Mouse (Mus musculus): ENCODE measurements around the gene Fam178b. TPM values are rescaled to one million over a fixed set of nuclear protein-coding genes. Genes with fewer than 3 reads are reported as not detected.

Fam178b gene
- 0.24 TPM in 1 of 2 replicates, not detected in the other for polyA plus RNA-seq (2015; fragmentation: Nextera tagmentation; extraction: Ambion mirVana)

DNA sequence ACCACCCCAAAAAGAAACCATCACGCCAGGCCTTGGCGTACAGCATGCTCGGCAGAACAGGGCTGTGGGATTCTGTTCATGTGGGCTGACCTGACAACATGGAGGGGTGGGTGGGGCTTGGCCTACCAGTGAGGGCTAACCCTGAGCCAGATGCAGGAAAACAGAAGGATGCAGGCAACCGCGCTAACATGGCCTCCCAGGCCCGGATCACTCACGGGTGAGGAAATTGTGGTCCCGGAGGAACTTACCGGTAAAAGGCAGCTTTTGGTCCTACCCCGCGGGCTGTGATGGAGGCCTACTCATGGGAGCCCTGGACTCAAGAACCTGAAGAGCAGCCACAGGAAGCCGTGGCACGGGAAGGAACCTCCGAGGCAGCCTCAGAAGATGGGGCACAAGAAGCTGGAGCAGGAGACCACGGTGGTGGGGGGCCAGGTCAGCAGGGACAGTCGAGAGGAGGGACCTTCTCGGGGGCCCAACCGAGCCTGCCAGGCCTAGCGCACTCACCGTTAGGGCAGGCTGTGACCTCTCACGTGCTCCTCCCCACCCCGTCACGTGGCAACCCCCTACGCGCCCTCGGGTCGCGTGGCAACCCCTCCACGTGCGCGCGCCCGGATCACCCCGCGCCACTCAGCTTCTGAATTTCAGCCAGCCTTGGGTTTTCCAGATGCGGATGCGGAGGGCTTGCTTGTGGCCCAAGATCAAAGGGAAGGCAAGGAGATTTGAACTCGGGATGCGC, at the start of gene Fam178b:
Fam178b (minus strand) TSS at position 564 of the 736 bp plus-strand sequence.
- no peak within 1 kb of the TSS for H3K4me2 ChIP-seq
- H3K9ac ChIP-seq: no peak within 1 kb of the TSS
- no peak for ATAC-seq (ENCODE audit: low read depth)
- H3K27ac ChIP-seq (replicated peaks): no peak within 1 kb of the TSS
- no peaks in the 10 kb centered on the region for H3K9me3 ChIP-seq
- no peaks in the 10 kb centered on the region for H3K4me1 ChIP-seq (replicated peaks)
- no peaks in the 10 kb centered on the region for H3K36me3 ChIP-seq
- no peaks in the 10 kb centered on the region; the same call in 1 of the 2 replicates for H3K27me3 ChIP-seq
- 91% methylated on average over 39 of the region's 39 CpGs for WGBS
- no peak within 1 kb of the TSS for H3K4me3 ChIP-seq

DNA sequence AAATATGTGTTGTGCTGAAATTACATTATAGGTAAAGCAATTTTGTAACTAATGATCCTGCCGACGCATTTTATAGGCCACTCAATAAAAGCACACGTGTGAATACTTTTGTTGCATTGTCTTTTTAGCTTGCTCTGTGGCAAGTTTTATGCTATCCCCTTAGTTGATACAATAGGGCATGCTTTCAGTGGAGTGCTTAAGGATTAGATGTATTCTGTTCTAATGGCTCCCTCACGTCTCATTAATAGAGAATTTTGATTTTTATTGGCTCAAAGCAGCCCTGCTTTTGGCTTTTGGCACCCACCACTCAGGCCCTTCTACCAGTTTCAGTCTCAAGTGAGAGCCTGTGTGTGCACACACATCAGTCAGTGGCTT, 41.1 kb upstream of the Fam178b start:
- Histone ChIP-seq H3K27ac (replicated peaks) (peak overlapping the region; percentile 6; the same call in 1 of the 2 replicates), H3K4me1 (replicated peaks) (peaks cover 19% of the 10 kb centered on the region), H3K4me2 (no peak overlapping the region), H3K27me3 (no peaks in the 10 kb centered on the region), H3K4me3 (no peak overlapping the region), H3K36me3 (no peaks in the 10 kb centered on the region), H3K9ac (0 out of 2 replicates have a peak overlapping the region, but pooled peaks have one; percentile 26), H3K9me3 (no peaks in the 10 kb centered on the region)
- WGBS: 24% methylated on average over 4 of the region's 4 CpGs
- peak; percentile 64 for ATAC-seq (ENCODE audit: low read depth)

DNA sequence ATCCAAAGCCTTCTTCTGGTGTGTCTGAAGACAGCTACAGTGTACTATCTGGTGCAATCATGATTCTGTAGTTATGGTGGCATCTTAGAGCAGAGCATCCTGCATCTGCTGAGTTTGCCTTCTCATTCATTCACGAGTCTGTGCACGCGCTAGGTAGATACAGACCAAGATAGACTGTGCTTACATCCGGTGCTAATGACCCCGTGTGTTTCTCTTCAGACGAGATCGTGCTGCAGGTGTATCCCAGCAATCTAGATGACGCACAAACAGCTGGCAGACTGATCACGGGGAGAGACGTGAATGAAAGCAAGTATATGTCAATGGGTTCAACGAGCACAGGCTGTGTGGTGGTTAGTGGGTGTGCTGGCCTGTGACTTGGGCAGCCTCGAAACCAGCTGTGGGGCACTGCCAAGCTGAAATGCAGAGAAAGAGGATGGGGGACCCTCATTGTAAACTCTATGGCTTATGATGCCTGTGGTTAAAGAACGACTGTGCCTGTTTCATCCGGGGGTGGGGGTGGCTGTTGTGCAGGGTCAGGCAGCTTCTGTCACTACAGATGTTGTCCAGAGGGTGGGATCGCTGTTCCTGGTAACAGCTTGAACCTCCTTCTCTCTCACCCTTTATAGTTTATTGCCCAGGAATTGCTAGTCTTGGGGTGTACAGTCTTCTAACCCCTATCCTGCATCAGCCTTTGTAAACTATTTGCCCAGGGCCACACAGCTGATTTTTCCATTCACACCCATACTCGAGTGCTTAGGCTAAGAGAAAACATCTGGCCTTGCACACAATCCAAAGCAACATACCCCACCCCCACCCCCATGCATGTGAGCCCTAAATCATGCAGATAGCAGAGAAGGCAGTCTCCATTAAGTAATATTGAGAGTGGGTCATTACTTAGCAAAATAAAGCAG, 40.4 kb upstream of the Fam178b start:
- H3K27ac ChIP-seq (replicated peaks): peak overlapping the region; percentile 62; the same call in 1 of the 2 replicates
- H3K4me2 ChIP-seq: no peak overlapping the region
- no peak overlapping the region for H3K9ac ChIP-seq
- H3K9me3 ChIP-seq: no peaks in the 10 kb centered on the region
- H3K27me3 ChIP-seq: no peaks in the 10 kb centered on the region
- no peak overlapping the region for H3K4me3 ChIP-seq
- H3K4me1 ChIP-seq (replicated peaks): peaks cover 19% of the 10 kb centered on the region
- no peaks in the 10 kb centered on the region for H3K36me3 ChIP-seq
- peak; percentile 74 for ATAC-seq (ENCODE audit: low read depth)
- WGBS: 57% methylated on average over 16 of the region's 16 CpGs

DNA sequence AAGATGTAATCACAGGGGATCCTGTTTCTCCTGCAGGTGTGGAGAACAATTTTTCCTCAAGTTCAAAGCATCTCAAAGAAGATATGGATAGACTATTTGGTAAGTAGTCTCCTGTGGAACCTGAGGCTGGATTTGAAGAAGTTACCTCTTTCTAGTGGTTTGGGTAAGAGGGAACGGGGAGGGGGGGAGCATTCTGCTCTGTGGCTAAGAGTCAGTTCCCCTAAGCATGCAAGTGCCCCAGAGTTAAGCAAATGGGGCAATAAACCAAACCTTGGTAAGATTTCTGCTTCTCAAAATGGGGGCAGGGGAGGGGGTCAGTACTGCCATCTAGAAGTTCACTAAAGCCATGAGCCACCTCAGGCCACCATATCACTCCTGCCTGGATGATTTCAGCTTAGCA, 35.8 kb upstream of the Fam178b start:
- no peak overlapping the region for H3K4me3 ChIP-seq
- ATAC-seq (ENCODE audit: low read depth): no peak
- H3K27ac ChIP-seq (replicated peaks): no peak overlapping the region
- H3K9ac ChIP-seq: no peak overlapping the region
- no peaks in the 10 kb centered on the region for H3K27me3 ChIP-seq
- WGBS: 96% methylated on average over 1 of the region's 1 CpGs
- H3K36me3 ChIP-seq: no peaks in the 10 kb centered on the region
- H3K4me2 ChIP-seq: no peak overlapping the region
- H3K4me1 ChIP-seq (replicated peaks): peaks cover 10% of the 10 kb centered on the region
- no peaks in the 10 kb centered on the region for H3K9me3 ChIP-seq

DNA sequence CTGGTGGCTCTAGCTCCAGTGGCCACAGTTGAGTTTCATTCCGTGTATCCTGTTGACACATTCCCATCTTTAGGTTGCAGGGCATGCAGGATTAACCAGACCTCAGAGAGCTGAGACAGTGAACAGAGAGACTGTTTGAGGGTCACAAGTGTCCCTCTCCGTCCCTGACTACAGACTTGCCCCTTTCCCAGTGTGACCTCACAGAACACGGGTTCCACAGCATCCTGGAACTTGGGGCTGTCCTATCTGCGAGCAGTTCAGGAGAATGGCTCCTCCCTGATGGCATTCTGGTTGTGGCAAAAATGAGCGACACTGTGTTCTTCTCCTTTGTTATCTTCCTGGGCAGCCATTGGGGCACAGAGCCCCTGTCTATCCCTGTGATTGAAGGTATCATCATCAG, 31.3 kb upstream of the Fam178b start, which contains the start of gene Actr1b:
Actr1b (minus strand) TSS at position 112 of the 400 bp plus-strand sequence.
- Histone ChIP-seq H3K27me3 (no peaks in the 10 kb centered on the region), H3K36me3 (no peaks in the 10 kb centered on the region), H3K4me3 (no peak within 1 kb of the TSS), H3K27ac (replicated peaks) (no peak within 1 kb of the TSS), H3K4me1 (replicated peaks) (no peaks in the 10 kb centered on the region), H3K9ac (no peak within 1 kb of the TSS), H3K4me2 (no peak within 1 kb of the TSS), H3K9me3 (no peaks in the 10 kb centered on the region)
- 81% methylated on average over 5 of the region's 5 CpGs for WGBS
- ATAC-seq (ENCODE audit: low read depth): no peak

DNA sequence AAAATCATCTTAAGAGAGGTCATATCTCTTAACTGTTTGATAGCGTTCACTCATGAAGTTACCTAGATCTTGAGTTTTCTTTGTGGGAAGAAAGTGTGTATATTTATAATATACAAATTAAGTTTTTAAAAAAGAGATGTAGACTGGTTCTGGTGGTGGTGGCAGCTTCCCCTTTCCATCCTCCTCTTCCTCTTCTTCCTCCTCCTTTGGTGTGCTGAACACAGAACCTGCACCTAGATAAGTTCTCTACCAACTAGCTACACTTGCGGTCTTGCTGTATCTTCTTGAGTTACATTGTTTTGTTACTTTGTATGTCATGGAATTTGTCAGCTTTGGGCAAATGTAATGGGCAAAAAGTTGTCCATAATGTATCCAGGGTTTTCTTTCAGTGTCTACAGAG, 28.1 kb upstream of the Fam178b start:
- Histone ChIP-seq H3K27me3 (no peaks in the 10 kb centered on the region), H3K9me3 (no peaks in the 10 kb centered on the region), H3K4me3 (no peak overlapping the region), H3K4me2 (no peak overlapping the region), H3K27ac (replicated peaks) (no peak overlapping the region), H3K36me3 (peaks cover 14% of the 10 kb centered on the region), H3K4me1 (replicated peaks) (peaks cover 21% of the 10 kb centered on the region), H3K9ac (no peak overlapping the region)
- 96% methylated on average over 2 of the region's 2 CpGs for WGBS
- ATAC-seq (ENCODE audit: low read depth): no peak

DNA sequence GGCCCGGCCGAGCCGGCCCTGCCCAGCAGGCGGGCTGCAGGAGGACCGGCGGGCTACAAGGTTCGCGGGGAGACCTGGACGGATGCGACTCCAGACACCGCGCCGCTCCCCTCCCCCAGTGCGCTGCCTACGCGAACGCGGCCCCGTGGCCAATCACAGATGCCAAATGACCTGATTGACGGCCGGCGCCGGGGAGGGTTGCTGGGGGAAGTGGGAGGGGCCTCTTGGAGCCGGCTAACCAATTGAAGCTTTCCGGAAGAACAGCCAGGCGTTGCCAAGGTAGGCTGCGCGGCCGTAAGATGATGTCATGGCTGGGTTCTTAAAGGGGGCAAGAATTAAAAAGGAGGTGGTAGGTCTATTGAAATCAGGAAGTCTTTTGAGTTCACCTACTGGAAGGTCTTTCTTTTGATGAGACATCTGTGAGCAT, 26.9 kb upstream of the Fam178b start, which contains the start of gene 4933424G06Rik:
4933424G06Rik (plus strand) TSS at position 296 of the 427 bp plus-strand sequence.
- under 1% methylated on average over 29 of the region's 29 CpGs for WGBS
- Histone ChIP-seq H3K9ac (peak within 1 kb of the TSS; percentile 97), H3K4me3 (peak within 1 kb of the TSS; percentile 92), H3K36me3 (peaks cover 27% of the 10 kb centered on the region), H3K4me1 (replicated peaks) (peaks cover 21% of the 10 kb centered on the region), H3K9me3 (no peaks in the 10 kb centered on the region), H3K27me3 (no peaks in the 10 kb centered on the region), H3K4me2 (peak within 1 kb of the TSS; percentile 83), H3K27ac (replicated peaks) (peak within 1 kb of the TSS; percentile 90)
- peak; percentile 97 for ATAC-seq (ENCODE audit: low read depth)

DNA sequence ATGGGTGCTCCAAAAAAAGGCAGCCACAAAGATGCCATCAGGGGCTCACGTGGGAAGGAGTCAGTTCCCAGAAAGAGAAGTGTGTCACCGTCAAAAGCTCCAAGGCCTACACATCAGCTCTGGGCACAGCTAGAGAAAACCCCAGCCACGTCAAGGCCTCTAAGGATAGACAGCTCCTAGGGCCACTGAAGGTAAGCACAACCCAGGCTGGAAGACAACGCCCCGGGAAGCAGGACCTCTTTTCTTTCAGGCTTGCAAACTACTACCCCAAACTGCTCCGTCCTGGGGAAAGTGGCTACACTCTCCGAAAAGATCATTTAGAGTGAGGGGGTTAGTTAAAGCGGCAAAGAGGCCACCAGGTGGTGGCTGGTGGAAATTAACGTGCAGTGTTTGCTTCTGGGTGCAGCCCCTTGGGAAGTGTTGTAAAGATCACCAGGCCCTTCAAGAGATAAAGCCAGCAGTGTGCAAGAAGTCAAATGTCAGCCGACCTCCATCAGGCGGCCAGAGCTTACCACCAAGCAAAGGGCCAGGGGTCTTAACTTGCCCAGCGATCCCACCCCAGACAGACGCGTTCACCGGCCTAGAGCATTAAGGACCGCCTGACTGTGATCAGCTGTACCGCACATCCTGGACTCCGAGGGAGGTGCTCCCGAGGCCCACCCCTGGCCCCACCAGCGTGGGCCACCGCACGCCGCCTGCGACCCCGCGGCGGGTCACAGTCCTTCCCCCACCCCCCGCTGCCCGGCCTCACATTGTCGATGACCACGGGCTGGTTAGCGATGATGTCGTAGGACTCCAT, 26.3 kb upstream of the Fam178b start:
- Histone ChIP-seq H3K36me3 (peaks cover 33% of the 10 kb centered on the region), H3K4me1 (replicated peaks) (peaks cover 21% of the 10 kb centered on the region), H3K4me3 (peak overlapping the region; percentile 92), H3K27ac (replicated peaks) (peak overlapping the region; percentile 90), H3K9me3 (no peaks in the 10 kb centered on the region), H3K27me3 (no peaks in the 10 kb centered on the region), H3K9ac (peak overlapping the region; percentile 97), H3K4me2 (peak overlapping the region; percentile 83)
- 1% methylated on average over 33 of the region's 33 CpGs for WGBS
- ATAC-seq (ENCODE audit: low read depth): peak; percentile 80

DNA sequence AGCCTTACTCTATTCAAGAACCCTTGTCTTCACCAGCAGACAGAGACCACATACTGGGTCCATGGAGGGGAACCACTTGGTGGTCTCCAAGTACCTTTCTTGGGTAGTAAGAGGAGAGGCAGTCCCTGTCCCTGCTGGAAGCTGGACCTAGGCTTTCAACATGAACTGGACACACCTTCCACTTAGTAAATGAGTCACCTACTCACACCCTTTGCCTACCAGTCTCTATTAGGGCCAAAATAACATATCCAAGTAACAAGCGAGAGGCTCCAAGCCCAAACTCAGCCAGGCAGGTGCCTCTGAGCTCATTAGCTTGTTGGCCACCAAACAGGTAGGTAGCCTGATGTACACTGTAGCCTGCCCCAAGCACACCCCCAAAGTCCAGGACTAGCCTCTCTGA, 25.6 kb upstream of the Fam178b start:
- peaks cover 21% of the 10 kb centered on the region for H3K4me1 ChIP-seq (replicated peaks)
- 84% methylated on average over 1 of the region's 1 CpGs for WGBS

DNA sequence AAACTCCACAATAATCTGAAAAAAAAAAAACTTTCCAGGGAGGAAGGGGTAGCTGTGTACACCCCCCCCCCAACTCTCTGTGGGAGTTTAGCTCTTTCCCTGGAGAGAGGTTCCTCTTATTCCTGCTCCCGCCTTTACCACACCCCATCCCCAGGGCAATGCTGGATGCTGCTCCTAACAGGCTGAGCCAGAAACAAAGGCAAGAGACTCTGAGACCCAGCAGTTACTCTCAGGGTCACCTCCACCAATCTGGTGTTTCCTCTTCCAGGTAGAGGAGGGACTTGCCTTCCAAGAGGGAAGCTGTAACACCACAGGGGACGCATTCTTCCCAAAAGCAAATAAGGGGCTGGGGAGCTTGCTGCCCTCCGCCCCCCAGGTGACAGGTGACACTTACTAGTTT, 24.8 kb upstream of the Fam178b start:
- H3K4me1 ChIP-seq (replicated peaks): peaks cover 21% of the 10 kb centered on the region
- H3K9ac ChIP-seq: peak overlapping the region; percentile 97
- no peak overlapping the region for H3K4me2 ChIP-seq
- ATAC-seq (ENCODE audit: low read depth): no peak
- 61% methylated on average over 3 of the region's 3 CpGs for WGBS
- no peak overlapping the region for H3K27ac ChIP-seq (replicated peaks)
- H3K9me3 ChIP-seq: no peaks in the 10 kb centered on the region
- H3K4me3 ChIP-seq: no peak overlapping the region
- H3K27me3 ChIP-seq: no peaks in the 10 kb centered on the region
- H3K36me3 ChIP-seq: peaks cover 47% of the 10 kb centered on the region

More for the DNA sequence above, 25.6 kb upstream of the Fam178b start:
- peak overlapping the region; percentile 83 for H3K4me2 ChIP-seq
- peak overlapping the region; percentile 92 for H3K4me3 ChIP-seq
- H3K36me3 ChIP-seq: peaks cover 39% of the 10 kb centered on the region
- H3K27ac ChIP-seq (replicated peaks): no peak overlapping the region
- no peaks in the 10 kb centered on the region for H3K27me3 ChIP-seq
- no peak for ATAC-seq (ENCODE audit: low read depth)
- no peaks in the 10 kb centered on the region for H3K9me3 ChIP-seq
- peak overlapping the region; percentile 97 for H3K9ac ChIP-seq

DNA sequence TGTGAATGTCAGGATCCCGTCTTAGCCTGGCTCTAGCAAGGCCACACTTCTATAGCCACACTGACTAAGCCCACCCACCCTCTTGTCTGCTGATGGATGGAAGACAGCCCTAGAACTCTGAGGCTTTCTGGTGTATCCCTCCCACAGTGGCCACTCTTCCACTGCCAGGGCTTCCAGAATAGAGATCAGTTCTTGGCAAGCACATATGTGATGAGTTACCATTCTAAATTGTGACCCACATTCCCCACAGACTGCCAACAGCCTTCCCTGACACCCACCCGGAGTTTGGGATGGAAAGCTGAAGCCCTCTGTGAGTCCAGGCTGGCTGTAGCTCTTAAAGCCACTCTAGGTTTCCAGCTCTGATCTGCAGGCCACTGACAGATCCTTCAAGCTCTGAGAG, 24.2 kb upstream of the Fam178b start:
- Histone ChIP-seq H3K9me3 (no peaks in the 10 kb centered on the region), H3K4me3 (no peak overlapping the region), H3K27ac (replicated peaks) (no peak overlapping the region), H3K4me2 (no peak overlapping the region), H3K9ac (0 out of 2 replicates have a peak overlapping the region, but pooled peaks have one; percentile 12), H3K4me1 (replicated peaks) (peaks cover 21% of the 10 kb centered on the region), H3K36me3 (peaks cover 54% of the 10 kb centered on the region), H3K27me3 (no peaks in the 10 kb centered on the region)
- 78% methylated on average over 2 of the region's 2 CpGs for WGBS
- ATAC-seq (ENCODE audit: low read depth): no peak
